Mouse (Mus musculus): ENCODE data around the gene Ccr4. TPM values are rescaled to one million over a fixed set of nuclear protein-coding genes. Genes with fewer than 3 reads are reported as not detected.

Gene Ccr4
- polyA plus RNA-seq, 1 experiment from 2014 or later, result not detected

GRCm38 (mm10) chr9:114498218-114498617, 6.5 kb downstream of the Ccr4 start:
- WGBS (ENCODE audit: insufficient replicate concordance), result 3% methylated on average over 11 of the region's 11 CpGs
- H3K9ac ChIP-seq, result no peak overlapping the region
- no peaks in the 10 kb centered on the region for H3K36me3 ChIP-seq
- peaks cover 18% of the 10 kb centered on the region for H3K27me3 ChIP-seq (replicated peaks)
- no peak overlapping the region for H3K4me3 ChIP-seq
- ATAC-seq, result 0 out of 2 replicates have a peak, but pooled peaks have one; percentile 48
- peak overlapping the region; percentile 24; the same call in 1 of the 2 replicates for H3K4me2 ChIP-seq
- no peak overlapping the region for H3K27ac ChIP-seq
- H3K9me3 ChIP-seq (replicated peaks), result no peaks in the 10 kb centered on the region
- peaks cover 33% of the 10 kb centered on the region for H3K4me1 ChIP-seq

GRCm38 (mm10) chr9:114496469-114496868, 8.2 kb downstream of the Ccr4 start:
- Histone ChIP-seq H3K4me1 (peaks cover 17% of the 10 kb centered on the region), H3K9me3 (replicated peaks) (no peaks in the 10 kb centered on the region), H3K4me2 (no peak overlapping the region), H3K27me3 (replicated peaks) (peaks cover 18% of the 10 kb centered on the region), H3K36me3 (no peaks in the 10 kb centered on the region), H3K27ac (no peak overlapping the region), H3K4me3 (no peak overlapping the region), H3K9ac (no peak overlapping the region)
- no peak for ATAC-seq
- WGBS (ENCODE audit: insufficient replicate concordance), result 57% methylated on average over 7 of the region's 7 CpGs

- 64% methylated on average over 23 of the region's 23 CpGs for WGBS (ENCODE audit: insufficient replicate concordance)
- Histone ChIP-seq H3K36me3 (no peaks in the 10 kb centered on the region), H3K27ac (no peak overlapping the region), H3K4me2 (no peak overlapping the region), H3K4me3 (no peak overlapping the region), H3K9ac (no peak overlapping the region), H3K9me3 (replicated peaks) (no peaks in the 10 kb centered on the region), H3K4me1 (no peaks in the 10 kb centered on the region), H3K27me3 (replicated peaks) (no peaks in the 10 kb centered on the region)
- no peak for ATAC-seq
Measured at GRCm38 (mm10) chr9:114487481-114488258, 17.0 kb downstream of the Ccr4 start.

GRCm38 (mm10) chr9:114486808-114487207, 17.9 kb downstream of the Ccr4 start:
- Histone ChIP-seq H3K4me3 (no peak overlapping the region), H3K27me3 (replicated peaks) (no peaks in the 10 kb centered on the region), H3K4me2 (no peak overlapping the region), H3K36me3 (no peaks in the 10 kb centered on the region), H3K27ac (no peak overlapping the region), H3K9ac (no peak overlapping the region), H3K9me3 (replicated peaks) (no peaks in the 10 kb centered on the region), H3K4me1 (no peaks in the 10 kb centered on the region)
- no peak for ATAC-seq
- 80% methylated on average over 4 of the region's 4 CpGs for WGBS (ENCODE audit: insufficient replicate concordance)

GRCm38 (mm10) chr9:114484771-114485170, 19.9 kb downstream of the Ccr4 start:
- Histone ChIP-seq H3K4me3 (no peak overlapping the region), H3K27me3 (replicated peaks) (no peaks in the 10 kb centered on the region), H3K4me1 (no peaks in the 10 kb centered on the region), H3K4me2 (no peak overlapping the region), H3K27ac (no peak overlapping the region), H3K36me3 (no peaks in the 10 kb centered on the region), H3K9me3 (replicated peaks) (no peaks in the 10 kb centered on the region), H3K9ac (no peak overlapping the region)
- 63% methylated on average over 5 of the region's 5 CpGs for WGBS (ENCODE audit: insufficient replicate concordance)
- ATAC-seq, result no peak

- no peak overlapping the region for H3K4me3 ChIP-seq
- no peak for ATAC-seq
- H3K4me2 ChIP-seq, result no peak overlapping the region
- WGBS (ENCODE audit: insufficient replicate concordance), result 59% methylated on average over 3 of the region's 3 CpGs
- no peak overlapping the region for H3K9ac ChIP-seq
- no peak overlapping the region for H3K27ac ChIP-seq
- H3K36me3 ChIP-seq, result no peaks in the 10 kb centered on the region
- H3K9me3 ChIP-seq (replicated peaks), result no peaks in the 10 kb centered on the region
- H3K4me1 ChIP-seq, result no peaks in the 10 kb centered on the region
- no peaks in the 10 kb centered on the region for H3K27me3 ChIP-seq (replicated peaks)
Measured at GRCm38 (mm10) chr9:114480940-114481339, 23.8 kb downstream of the Ccr4 start.

- no peaks in the 10 kb centered on the region for H3K27me3 ChIP-seq (replicated peaks)
- H3K9ac ChIP-seq, result no peak overlapping the region
- no peak overlapping the region for H3K27ac ChIP-seq
- 80% methylated on average over 9 of the region's 9 CpGs for WGBS (ENCODE audit: insufficient replicate concordance)
- H3K4me1 ChIP-seq, result no peaks in the 10 kb centered on the region
- no peak overlapping the region for H3K4me3 ChIP-seq
- H3K36me3 ChIP-seq, result no peaks in the 10 kb centered on the region
- H3K4me2 ChIP-seq, result no peak overlapping the region
- no peaks in the 10 kb centered on the region for H3K9me3 ChIP-seq (replicated peaks)
- no peak for ATAC-seq
Measured at GRCm38 (mm10) chr9:114477019-114477418, 27.7 kb downstream of the Ccr4 start.

- peaks cover 5% of the 10 kb centered on the region for H3K36me3 ChIP-seq
- H3K27me3 ChIP-seq (replicated peaks), result no peaks in the 10 kb centered on the region
- H3K27ac ChIP-seq, result no peak overlapping the region
- no peak overlapping the region for H3K4me2 ChIP-seq
- H3K9me3 ChIP-seq (replicated peaks), result no peaks in the 10 kb centered on the region
- no peak overlapping the region for H3K4me3 ChIP-seq
- H3K4me1 ChIP-seq, result peaks cover 17% of the 10 kb centered on the region
- no peak for ATAC-seq
- no peak overlapping the region for H3K9ac ChIP-seq
- WGBS (ENCODE audit: insufficient replicate concordance), result 66% methylated on average over 7 of the region's 7 CpGs
Measured at GRCm38 (mm10) chr9:114471892-114472291, 32.8 kb downstream of the Ccr4 start.

GRCm38 (mm10) chr9:114468701-114469100, 36.0 kb downstream of the Ccr4 start:
- Histone ChIP-seq H3K9ac (no peak overlapping the region), H3K36me3 (peaks cover 23% of the 10 kb centered on the region), H3K27ac (no peak overlapping the region), H3K4me3 (no peak overlapping the region), H3K4me1 (peaks cover 26% of the 10 kb centered on the region), H3K9me3 (replicated peaks) (no peaks in the 10 kb centered on the region), H3K4me2 (no peak overlapping the region), H3K27me3 (replicated peaks) (no peaks in the 10 kb centered on the region)
- ATAC-seq, result no peak
- 88% methylated on average over 4 of the region's 4 CpGs for WGBS (ENCODE audit: insufficient replicate concordance)

GRCm38 (mm10) chr9:114468217-114468616, 36.5 kb downstream of the Ccr4 start:
- peak; percentile 83 for ATAC-seq
- 61% methylated on average over 5 of the region's 5 CpGs for WGBS (ENCODE audit: insufficient replicate concordance)

GRCm38 (mm10) chr9:114466871-114467270, 37.8 kb downstream of the Ccr4 start:
- peak; percentile 83 for ATAC-seq
- Histone ChIP-seq H3K36me3 (peaks cover 29% of the 10 kb centered on the region), H3K27me3 (replicated peaks) (no peaks in the 10 kb centered on the region), H3K4me2 (peak overlapping the region; percentile 35), H3K4me1 (peaks cover 26% of the 10 kb centered on the region), H3K9ac (no peak overlapping the region), H3K4me3 (no peak overlapping the region), H3K27ac (peak overlapping the region; percentile 63; the same call in 1 of the 2 replicates), H3K9me3 (replicated peaks) (no peaks in the 10 kb centered on the region)
- WGBS (ENCODE audit: insufficient replicate concordance), result 34% methylated on average over 7 of the region's 7 CpGs

More at GRCm38 (mm10) chr9:114468217-114468616, 36.5 kb downstream of the Ccr4 start:
- Histone ChIP-seq H3K4me2 (no peak overlapping the region), H3K27ac (peak overlapping the region; percentile 34; the same call in 1 of the 2 replicates), H3K9ac (no peak overlapping the region), H3K4me3 (no peak overlapping the region), H3K9me3 (replicated peaks) (no peaks in the 10 kb centered on the region), H3K27me3 (replicated peaks) (no peaks in the 10 kb centered on the region), H3K4me1 (peaks cover 26% of the 10 kb centered on the region), H3K36me3 (peaks cover 23% of the 10 kb centered on the region)

- Histone ChIP-seq H3K9me3 (replicated peaks) (no peaks in the 10 kb centered on the region), H3K27me3 (replicated peaks) (no peaks in the 10 kb centered on the region), H3K4me3 (no peak overlapping the region), H3K27ac (no peak overlapping the region), H3K4me2 (no peak overlapping the region), H3K4me1 (peaks cover 26% of the 10 kb centered on the region), H3K36me3 (peaks cover 38% of the 10 kb centered on the region), H3K9ac (no peak overlapping the region)
- WGBS (ENCODE audit: insufficient replicate concordance), result 60% methylated on average over 6 of the region's 6 CpGs
- no peak for ATAC-seq
Measured at GRCm38 (mm10) chr9:114465442-114465841, 39.3 kb downstream of the Ccr4 start.

Data from liver, embryonic 12.5 days (tissue).